Mouse (Mus musculus): ENCODE data around the gene Hid1.

Gene Hid1

DNA sequence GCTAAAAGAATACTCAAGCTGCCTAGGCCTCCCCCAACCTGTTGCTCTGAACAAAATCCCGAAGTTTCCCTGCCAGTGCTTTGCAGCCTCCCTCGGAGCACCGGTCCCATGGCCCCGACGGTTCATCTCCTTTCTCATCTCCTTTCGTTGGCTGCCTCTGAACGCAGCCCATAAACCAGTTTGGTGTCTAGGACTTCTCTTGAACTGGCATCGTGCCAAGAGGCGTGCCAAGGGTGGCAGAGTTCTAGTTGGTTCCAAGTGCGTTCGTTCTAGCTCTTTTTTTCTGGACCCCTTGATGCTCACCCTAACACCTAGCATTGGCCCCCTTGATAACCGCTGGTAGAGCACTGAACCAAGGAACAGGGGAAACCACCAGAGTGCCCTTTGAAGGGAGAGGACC lies 32.3 kb downstream of the Hid1 start:
- DNase-seq, result no peak

DNA sequence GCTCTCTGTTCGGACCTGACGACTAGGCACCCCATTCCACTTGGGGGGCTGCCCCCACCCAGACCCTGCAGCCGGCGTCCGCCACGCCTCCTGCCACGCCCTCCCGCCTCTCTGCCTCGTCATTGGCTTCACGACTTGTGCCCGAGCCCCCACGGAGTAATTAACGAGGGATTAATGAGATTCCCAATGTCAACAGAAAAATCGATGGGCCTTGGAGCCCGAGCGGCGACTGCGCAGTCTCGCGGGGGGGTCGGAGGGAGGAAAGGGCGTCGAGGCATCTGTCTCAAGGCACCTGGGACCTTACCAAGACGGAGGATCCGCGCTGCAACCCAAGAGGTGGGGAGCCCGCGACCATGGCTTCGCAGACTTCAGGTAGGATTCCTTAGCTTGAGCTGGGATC lies 33.0 kb downstream of the Hid1 start, which contains the start of gene Otop3:
Otop3 (plus strand) TSS at position 201 of the 400 bp plus-strand sequence.
- DNase-seq, result peak; percentile 68

DNA sequence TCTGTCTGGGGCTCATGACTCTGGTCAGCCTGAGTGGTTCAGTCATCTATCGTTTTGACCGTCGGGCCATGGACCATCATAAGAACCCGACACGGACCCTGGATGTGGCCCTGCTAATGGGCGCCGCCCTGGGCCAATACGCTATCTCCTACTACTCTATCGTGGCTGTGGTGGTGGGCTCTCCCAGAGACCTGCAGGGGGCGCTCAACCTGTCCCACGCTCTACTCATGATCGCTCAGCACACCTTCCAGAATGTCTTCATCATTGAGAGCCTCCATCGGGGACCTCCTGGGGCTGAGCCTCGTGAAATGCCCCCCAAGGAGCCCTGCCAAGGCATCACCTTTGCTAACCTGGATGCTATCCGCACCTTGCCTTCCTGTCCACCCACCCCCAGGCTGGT lies 38.2 kb downstream of the Hid1 start:
- no peak for DNase-seq

DNA sequence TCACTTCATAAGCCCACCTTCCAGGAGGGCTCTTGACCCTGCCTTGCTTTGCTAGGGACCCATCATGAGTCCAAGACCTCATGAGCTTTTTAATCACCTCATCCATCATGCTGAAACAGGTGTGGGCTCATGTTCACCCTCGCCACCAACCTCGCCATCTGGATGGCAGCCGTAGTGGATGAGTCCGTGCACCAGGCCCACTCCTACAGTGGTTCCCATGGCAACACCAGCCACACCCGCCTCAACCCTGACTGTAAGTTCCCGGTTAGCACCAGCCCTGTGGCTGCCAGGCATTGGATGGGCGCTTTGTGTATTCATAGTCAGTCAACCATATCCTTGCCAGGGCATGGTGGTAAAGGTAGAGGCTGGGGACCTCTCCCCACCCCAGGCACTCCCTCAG lies 40.8 kb downstream of the Hid1 start:
- DNase-seq, result no peak

DNA sequence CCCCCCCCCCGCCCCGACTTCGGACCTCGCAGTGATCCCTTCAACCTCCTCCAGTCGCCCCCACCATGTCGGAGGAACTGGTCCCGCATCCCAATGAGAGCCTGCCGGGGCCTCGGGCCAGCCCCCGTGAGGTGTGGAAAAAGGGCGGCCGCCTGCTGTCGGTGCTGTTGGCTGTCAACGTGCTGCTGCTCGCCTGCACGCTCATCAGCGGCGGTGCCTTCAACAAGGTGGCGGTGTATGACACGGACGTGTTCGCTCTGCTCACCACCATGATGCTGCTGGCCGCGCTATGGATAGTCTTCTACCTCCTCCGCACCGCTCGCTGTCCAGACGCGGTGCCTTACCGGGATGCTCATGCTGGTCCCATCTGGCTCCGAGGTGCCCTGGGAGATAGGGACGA lies 44.2 kb downstream of the Hid1 start:
- DNase-seq, result no peak

DNA sequence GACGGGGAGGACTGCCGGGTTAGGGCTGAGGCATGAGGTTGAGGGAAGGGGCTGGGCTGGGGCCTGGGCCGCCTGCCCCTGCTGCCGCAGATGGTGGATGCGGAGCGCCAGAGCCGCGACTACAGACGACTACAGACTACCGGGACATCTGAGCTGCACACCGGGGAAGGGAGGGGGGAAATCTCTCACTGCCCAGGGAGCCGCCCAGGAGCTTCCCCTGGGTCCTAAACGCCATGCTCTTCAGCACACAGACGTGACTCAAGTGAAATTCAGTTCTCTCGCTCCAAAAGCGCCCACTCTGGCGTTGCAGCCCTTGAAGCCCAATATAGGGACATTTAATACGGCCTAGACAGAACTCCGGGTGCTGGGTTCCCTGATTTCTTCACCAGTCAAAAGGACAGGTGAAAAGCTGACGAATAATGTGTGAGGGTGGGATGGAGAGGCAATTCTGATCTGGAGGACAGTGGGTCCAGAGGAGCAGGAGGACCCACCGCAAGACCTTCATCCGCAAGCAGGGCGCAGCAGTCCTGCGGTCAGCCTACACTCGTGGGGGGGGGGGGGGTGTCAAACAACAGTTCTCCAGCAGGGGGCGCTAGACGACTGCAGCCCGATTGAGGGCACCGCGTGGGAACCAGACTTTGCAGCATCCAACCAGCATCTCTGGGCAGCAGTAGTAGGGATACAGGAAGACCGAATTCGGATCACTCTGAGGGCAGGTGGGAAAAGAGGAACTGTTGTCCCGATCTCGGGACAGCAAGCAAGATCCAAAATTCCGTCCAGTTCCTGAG lies 45.5 kb downstream of the Hid1 start, which contains the start of gene Ush1g:
Ush1g (minus strand) TSS at position 136 of the 788 bp plus-strand sequence.
- DNase-seq, result peak; percentile 85

DNA sequence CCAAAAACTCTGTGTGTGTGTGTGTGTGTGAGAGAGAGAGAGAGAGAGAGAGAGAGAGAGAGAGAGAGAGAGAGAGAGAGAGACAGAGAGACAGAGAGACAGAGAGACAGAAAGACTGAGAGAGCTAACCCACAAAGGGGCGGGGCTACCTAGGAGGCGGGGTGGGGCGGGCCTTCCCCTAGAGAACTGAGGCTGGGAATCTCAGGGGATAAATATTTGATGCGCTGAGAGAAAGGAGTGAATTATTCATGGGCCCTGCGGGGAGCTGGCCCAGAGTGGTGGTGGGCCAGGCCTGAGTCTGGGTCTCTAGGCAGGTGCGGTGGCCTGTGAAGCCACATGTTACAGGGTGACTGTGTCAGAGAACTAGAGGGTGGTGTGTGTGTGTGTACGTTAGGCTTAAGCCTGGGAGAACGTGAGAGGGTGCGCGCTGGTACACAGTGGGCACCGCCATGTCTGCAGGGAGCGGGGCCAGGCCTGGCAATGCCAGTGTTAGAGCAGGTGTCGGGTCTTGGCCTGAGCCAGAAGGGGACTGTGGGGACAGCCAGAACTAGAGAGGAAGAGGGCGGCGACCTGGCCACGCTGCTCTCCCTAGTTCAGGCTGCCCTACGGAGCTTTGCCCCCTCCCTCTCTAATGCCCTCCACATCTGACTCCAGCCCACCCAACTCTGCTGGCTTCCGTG lies 47.7 kb downstream of the Hid1 start:
- peak; percentile 38 for DNase-seq

DNA sequence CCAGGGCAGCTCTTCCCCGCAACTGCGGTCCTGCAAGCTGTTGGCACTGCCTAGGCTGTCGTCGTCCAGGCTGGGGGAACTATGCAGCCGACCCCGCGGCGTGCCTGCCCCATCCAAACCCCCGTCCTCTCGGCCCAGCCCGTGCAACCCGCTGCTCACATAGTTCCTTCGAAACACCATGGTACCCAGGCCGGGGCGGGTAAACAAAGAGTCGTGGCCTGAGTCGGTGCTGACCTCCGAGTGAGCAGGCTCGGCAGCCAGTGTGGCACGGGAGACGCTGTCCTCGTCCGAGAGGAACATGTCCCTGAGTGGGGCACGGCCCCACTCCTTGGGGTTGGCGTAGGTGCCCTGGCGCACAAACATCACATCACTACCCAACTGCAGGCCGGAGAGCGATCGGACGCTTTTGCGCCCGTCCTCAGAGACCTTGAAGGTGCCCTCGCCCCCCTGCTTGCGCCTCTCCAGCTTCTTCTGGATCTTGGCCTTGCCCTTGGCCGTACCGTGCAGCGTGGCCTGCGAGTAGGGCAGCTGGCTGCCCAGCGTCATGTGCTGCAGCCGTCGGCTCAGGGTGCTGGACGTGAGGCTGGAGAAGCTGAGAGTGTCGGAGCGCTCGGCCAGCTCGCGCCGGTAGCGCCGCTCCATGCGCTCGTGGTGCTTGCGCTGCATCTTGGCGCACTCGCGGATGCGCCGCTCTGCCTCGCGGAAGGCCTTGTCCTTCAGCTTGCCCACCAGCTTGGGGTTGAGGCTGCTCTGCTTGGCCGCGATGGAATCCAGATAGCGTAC lies 49.1 kb downstream of the Hid1 start:
- DNase-seq, result no peak

DNA sequence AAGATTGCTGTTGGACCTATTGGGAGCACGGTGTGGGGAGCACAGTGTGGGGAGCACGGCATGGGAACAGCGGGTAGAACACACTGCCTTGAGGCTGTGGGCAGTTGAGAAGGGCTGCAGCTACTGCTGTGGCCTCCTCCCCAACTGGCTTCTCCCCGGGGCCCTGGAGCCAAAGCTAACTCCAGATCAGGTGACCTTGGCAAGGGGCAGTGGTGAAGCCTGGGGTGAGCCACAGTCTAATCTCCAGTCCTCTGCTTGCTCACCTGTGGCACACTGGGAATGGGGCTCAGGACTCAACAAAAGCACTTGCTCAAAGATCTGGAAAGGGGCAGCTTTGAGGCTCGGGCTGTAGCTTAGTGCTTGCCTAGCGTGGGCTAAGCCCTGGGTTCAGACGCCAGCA lies 50.4 kb downstream of the Hid1 start:
- no peak for DNase-seq

DNA sequence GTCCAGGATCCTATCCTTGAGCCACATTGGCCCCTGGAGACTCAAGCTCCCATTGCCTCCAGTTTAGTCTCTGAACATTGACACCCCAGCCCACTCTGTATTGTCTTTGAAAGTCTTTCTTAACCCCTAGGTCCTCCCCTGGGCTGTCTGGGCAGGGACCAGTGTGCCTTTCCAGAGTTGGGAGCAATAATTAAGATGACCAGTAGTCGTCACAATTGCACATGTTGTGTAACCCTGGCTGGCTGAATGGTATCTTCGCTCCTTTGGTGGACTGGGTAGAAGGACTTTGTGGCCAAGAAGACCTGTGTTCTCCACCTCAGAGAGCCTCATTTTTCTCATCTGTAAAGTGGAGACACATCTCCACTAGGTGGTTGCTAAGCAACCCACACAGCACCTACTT lies 53.3 kb downstream of the Hid1 start:
- peak; percentile 38 for DNase-seq

DNA sequence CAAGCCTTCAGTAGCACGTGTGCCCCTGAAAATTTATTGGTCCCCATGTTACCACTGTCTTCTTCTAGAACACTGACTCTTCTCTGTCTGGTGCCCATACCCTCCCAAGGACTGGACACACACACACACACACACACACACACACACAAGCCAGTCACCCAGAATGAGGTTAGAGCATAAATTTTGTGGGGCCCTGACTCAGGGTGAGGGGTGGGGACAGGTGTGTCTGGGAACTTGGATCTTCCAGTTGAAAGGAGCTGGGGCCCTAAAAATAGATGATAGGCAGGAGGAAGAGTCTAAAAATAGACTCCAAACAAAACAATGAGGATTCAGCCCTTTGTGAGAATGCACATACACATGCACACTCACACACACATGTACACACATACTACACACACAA lies 58.8 kb downstream of the Hid1 start:
- DNase-seq, result no peak

DNA sequence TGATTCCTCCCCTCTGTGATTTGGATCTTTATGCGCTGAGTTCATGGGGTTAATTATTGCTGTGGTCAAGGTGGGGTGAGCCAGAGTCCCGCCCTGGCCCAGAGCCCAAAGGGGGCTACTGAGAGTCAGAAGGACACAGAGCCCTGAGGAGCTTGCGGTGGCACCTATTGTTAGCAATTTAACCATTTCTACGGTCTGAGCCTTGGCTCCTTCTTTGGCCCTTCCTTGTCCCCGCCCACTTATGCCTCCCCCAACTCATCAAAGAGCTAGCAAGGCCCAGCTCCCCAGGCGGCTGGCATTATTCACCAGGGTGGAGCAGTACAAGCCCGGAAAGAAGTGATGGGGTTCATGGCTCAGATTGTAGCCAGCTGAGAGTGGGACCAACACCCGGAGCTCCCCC lies 60.7 kb downstream of the Hid1 start, which contains the start of gene Otop2:
Otop2 (plus strand) TSS at position 301 of the 400 bp plus-strand sequence.
- no peak for DNase-seq

DNA sequence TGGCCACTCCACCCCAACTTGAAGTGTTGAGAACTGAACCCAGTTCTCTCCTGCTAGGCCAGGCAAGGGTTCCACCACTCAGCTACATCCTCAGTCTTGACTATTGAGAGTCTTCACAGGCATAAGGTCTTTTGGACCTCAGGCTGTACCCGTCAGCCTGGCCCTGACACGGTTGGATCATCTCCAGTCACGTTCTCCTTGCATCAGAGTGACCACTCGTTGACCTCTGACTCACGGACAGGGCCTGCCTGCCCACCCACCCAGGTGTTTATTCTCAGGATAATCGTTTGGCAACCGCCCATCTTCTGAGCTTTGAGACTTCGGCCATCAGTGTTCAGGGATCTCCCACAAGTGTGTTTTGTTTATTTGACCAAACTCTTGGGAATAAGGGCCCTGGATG lies 64.4 kb downstream of the Hid1 start:
- DNase-seq, result no peak

DNA sequence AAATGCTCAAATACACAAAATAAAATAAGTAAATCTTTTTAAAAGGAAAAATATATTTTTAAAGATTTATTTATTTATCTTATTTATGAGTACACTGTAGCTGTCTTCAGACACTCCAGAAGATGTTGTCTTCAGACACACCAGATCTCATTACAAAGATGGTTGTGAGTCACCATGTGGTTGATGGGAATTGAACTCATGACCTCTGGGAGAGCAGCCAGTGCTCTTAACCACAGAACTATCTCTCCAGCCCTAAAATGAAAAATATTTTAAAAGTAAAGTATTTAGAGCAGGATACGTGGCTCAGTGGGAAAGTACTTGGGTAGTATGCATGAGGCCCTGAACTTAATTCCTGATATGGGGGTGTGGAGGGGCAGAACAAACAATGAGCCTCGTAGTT lies 66.2 kb downstream of the Hid1 start:
- DNase-seq, result no peak

DNA sequence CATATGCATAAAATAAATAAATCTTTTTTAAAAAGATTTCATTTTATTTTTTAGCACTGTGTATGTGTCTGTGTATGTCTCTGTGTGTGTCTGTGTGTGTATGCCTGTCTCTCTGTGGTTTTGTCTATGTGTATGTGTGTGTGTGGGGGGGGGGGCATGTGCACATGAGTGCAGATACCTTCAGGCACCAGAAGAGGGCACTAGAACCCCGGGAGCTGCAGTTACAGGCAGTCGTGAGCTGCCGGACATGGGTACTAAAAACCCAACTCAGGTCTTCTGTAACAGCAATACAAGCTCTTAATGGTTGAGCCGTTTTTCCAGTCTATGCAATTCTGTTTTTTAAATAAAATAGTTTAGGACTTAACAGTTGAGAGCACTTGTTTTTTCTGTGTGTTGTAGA lies 66.8 kb downstream of the Hid1 start:
- DNase-seq, result no peak

DNA sequence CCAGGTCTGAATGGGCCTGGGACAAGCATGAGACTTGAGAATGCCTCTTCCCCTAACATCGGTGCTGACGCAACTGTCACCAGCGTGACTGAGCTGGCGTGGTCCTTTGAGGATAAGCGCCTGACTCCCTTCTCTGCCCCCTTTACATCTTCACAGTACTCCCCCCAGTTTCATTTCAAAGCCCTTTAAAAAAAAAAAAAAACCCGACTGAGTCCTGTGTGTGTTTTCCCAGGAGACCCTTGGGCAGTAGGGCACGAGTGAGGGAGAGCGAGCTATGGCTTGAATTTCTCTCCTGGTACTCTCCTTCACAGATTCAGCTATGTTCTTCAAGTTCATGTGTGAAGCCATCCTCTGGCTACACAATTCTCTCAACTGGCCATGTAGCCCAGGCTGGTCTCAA lies 69.4 kb downstream of the Hid1 start:
- no peak for DNase-seq
